Mouse (Mus musculus) C2C12 (cell line): ENCODE data around the gene 1700003F12Rik.

Experiments
- CEBPB ChIP-seq: IDR thresholded peaks from one replicate; pipeline ENCODE4 v1.6.1; 2011; ENCODE audit warnings: low read depth, mild to moderate bottlenecking, control low read depth, moderate library complexity
- CTCF ChIP-seq: IDR thresholded peaks from one replicate; pipeline ENCODE4 v1.5.1; 2011; ENCODE audit not compliant: control insufficient read depth, insufficient read depth, insufficient read length
- FOSL1 ChIP-seq: IDR thresholded peaks from one replicate; pipeline ENCODE4 v1.8.0; 2011; ENCODE audit warnings: mild to moderate bottlenecking, low read length; ENCODE audit not compliant: poor library complexity, insufficient read depth, severe bottlenecking
- MAX ChIP-seq: IDR thresholded peaks from one replicate; pipeline ENCODE4 v1.6.1; 2011; ENCODE audit warnings: mild to moderate bottlenecking, control low read depth
- MYOD1 ChIP-seq: IDR thresholded peaks from one replicate; pipeline ENCODE4 v1.6.1; 2011; ENCODE audit warnings: low read depth; ENCODE audit not compliant: control insufficient read depth, insufficient read length
- MYOG ChIP-seq: IDR thresholded peaks from one replicate; pipeline ENCODE4 v1.6.1; 2011; ENCODE audit not compliant: control insufficient read depth, insufficient read length; ENCODE audit errors: extremely low read depth
- USF1 ChIP-seq: IDR thresholded peaks from one replicate; pipeline ENCODE4 v1.6.1; 2011; ENCODE audit warnings: low read depth, mild to moderate bottlenecking, control low read depth, moderate library complexity

DNA sequence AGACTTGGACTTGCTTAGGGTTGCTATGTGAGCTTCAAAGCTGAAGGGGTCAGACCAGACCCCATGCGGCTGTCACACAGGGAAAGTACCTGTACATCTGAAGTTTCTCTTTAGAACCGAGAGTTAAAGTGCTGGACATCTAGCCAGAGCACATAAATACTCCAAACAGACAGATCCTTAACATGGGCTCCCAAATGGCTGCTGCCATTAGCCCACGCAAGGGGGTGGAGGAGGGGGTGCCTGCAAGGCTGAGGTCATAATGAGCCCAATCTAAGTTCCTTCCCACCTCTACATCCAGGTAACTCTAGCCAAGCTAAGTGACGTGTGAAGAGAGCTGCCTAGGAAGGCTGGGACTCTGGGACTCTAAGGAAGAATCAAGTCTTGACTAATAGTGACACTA lies 4.6 kb downstream of the 1700003F12Rik start, which contains the start of gene Actl10:
- no peak for TF ChIP-seq MYOD1
- TF ChIP-seq MAX: no peak
- no peak for TF ChIP-seq CTCF
- no peak for TF ChIP-seq MYOG
- no peak for TF ChIP-seq FOSL1
- no peak for TF ChIP-seq USF1
- no peak for TF ChIP-seq CEBPB
